Mouse (Mus musculus) heart, adult 2 months (tissue): ENCODE measurements at regions not wholly inside any gene's neighbourhood (a gene's known extent, or its start where the extent isn't known, plus 50 kb on each side); places are given as distances from the start of the nearest gene placed in this dataset.

ENCODE experiments used
- DNase-seq, 2 experiments: peaks; one replicate each; pipeline ENCODE4 v3.0.0; 2021
- H3K27ac ChIP-seq: fragments of 200-600 bp; 2 replicates; pipeline ENCODE4 v1.8.1; 2022
- H3K27me3 ChIP-seq: fragments of 200-500 bp; 2 replicates; pipeline ENCODE4 v1.6.1; 2012; ENCODE audit warnings: mild to moderate bottlenecking, low read length, inconsistent platforms, mixed read lengths; ENCODE audit not compliant: control insufficient read depth, insufficient read depth
- H3K36me3 ChIP-seq: fragments of 200-500 bp; 2 replicates; pipeline ENCODE4 v1.6.1; 2012; ENCODE audit warnings: low read length, inconsistent platforms; ENCODE audit not compliant: control insufficient read depth, insufficient read depth
- H3K4me1 ChIP-seq: fragments of 200-500 bp; 2 replicates; pipeline ENCODE4 v1.6.1; 2011; ENCODE audit warnings: low read length; ENCODE audit not compliant: control insufficient read depth, insufficient read depth
- H3K4me3 ChIP-seq: fragments of 200-600 bp; 2 replicates; pipeline ENCODE4 v1.8.1; 2022
- H3K79me2 ChIP-seq: fragments of 200-500 bp; replicated peaks from 2 replicates; pipeline ENCODE4 v1.6.1; 2012; ENCODE audit warnings: mild to moderate bottlenecking, inconsistent platforms, low read length, moderate library complexity, mixed read lengths; ENCODE audit not compliant: control insufficient read depth, insufficient read depth
- H3K9ac ChIP-seq: fragments of 200-500 bp; 2 replicates; pipeline ENCODE4 v1.6.1; 2012; ENCODE audit warnings: low read depth, mild to moderate bottlenecking, control low read depth, inconsistent platforms, low read length, mixed read lengths
- CTCF ChIP-seq: fragments of 200-600 bp; IDR thresholded peaks from 2 replicates; pipeline ENCODE4 v1.8.1; 2022; ENCODE audit warnings: antibody characterized with exemption, mild to moderate bottlenecking, moderate library complexity
- EP300 ChIP-seq: fragments of 200-500 bp; IDR thresholded peaks from 2 replicates; pipeline ENCODE4 v1.6.1; 2011; ENCODE audit warnings: low read depth, low read length, control low read depth; ENCODE audit not compliant: insufficient read depth
- POLR2A ChIP-seq: fragments of 200-500 bp; IDR thresholded peaks from 2 replicates; pipeline ENCODE4 v1.6.1; 2011; ENCODE audit warnings: mild to moderate bottlenecking, low read depth, low read length, control low read depth; ENCODE audit not compliant: insufficient read depth
- WGBS: fragments of 180-500 bp; shearing (Covaris S2); methylation state at CpG from one replicate; pipeline ENCODE4 v1.1.7; 2018; 5-methylcytosine and 5-hydroxymethylcytosine counted together
- intact Hi-C: fragments of 180-260 bp; cut with DNase I; formaldehyde crosslinking; loops from one replicate; pipeline ENCODE4 v1.15.1; 2025

DNA sequence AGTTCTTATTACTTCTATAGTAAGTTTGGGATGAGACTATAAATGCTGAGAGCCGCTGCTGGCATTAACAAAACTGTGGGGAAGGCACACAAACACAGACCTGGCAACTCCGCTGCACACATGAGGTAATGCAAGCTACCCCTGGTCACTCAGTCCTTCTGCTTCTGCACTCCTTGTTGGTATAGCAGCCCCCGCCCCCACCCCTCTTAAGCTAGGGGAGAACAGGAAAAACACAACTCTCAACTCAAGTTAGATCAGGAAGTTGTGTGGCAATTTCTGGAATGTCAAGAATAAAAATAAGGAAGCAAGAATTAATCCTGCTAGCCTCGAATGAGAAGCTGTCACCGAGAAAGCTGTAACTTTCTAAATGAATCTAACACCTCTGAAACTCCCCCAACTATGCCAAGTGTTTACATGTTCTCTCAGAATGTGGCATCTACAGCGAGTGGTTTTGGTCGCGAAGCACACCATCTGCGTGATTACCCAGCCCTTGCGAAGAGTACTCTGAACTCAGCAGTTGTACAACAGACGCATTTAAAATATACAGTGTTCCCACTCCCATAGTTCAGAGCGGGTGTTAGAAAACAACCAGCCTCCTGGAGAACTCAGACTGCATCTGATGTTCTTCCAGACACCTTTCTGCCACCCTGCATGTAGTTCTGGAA lies 212.9 kb upstream of the Tet2 start:
- H3K27ac ChIP-seq: no peak overlapping the region
- no peak overlapping the region for H3K9ac ChIP-seq
- no peak for TF ChIP-seq CTCF
- H3K4me1 ChIP-seq: peaks cover 3% of the 10 kb centered on the region
- 50% methylated on average over 12 of the region's 12 CpGs for WGBS
- no peaks in the 10 kb centered on the region for H3K36me3 ChIP-seq
- intact Hi-C loops: no loop called here
- DNase-seq: no peak
- H3K27me3 ChIP-seq: no peaks in the 10 kb centered on the region
- H3K79me2 ChIP-seq: no peaks in the 10 kb centered on the region
- no peak overlapping the region for H3K4me3 ChIP-seq

GRCm38 (mm10) chr3:133758421-133758820 lies 213.5 kb upstream of the Tet2 start:
- 11% methylated on average over 4 of the region's 4 CpGs for WGBS
- H3K4me3 ChIP-seq: no peak overlapping the region
- no peaks in the 10 kb centered on the region for H3K79me2 ChIP-seq
- H3K9ac ChIP-seq: no peak overlapping the region
- no peaks in the 10 kb centered on the region for H3K36me3 ChIP-seq
- TF ChIP-seq CTCF (no peak), EP300 (no peak), POLR2A (no peak)
- DNase-seq: no peak
- no peaks in the 10 kb centered on the region for H3K27me3 ChIP-seq
- H3K27ac ChIP-seq: no peak overlapping the region
- peaks cover 3% of the 10 kb centered on the region for H3K4me1 ChIP-seq
- intact Hi-C loops: no loop called here

DNA sequence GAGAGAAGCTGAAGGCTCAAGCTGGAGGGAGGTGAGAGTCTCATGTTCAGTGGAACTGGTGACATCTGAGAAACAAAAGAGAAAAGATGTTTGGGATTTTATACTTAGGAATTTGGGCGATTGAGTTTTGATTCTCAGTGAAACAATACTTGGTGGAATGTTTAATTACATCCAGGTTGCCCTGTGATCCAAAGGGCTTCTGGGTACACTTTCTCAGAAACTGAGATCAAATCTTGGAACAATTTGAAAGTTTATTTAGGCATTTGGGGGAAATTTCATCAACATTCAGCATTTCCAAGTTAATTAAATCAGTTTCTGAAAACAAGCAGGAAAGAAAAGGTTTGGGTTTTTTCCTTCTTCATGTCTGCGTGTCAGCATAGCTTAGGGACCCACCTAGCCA lies 214.7 kb upstream of the Tet2 start:
- DNase-seq: no peak
- no peak overlapping the region for H3K4me3 ChIP-seq
- no peak overlapping the region for H3K27ac ChIP-seq
- no peaks in the 10 kb centered on the region for H3K79me2 ChIP-seq
- WGBS: 82% methylated on average over 2 of the region's 2 CpGs
- no peak overlapping the region for H3K9ac ChIP-seq
- TF ChIP-seq EP300 (no peak), POLR2A (no peak), CTCF (no peak)
- intact Hi-C loops: no loop called here
- H3K36me3 ChIP-seq: no peaks in the 10 kb centered on the region
- peaks cover 3% of the 10 kb centered on the region for H3K4me1 ChIP-seq
- no peaks in the 10 kb centered on the region for H3K27me3 ChIP-seq

DNA sequence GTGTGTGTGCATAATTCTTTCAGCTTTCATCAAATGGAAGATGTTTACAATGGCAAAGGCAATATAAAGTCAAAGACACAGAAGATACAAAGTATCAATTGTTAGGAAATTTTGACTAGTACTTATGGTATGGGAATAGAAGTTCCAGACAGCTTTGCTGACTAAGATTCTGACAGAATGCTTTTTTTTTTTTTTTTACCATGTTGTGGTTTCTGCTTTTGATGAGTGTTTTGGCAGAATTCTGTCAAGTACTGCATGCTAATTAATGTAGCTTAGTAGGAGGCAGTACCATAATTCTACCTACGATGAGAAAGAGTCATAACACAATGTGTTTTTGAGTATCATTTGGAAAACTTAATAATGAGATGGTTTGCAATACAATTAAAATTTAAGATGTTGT lies 215.3 kb upstream of the Tet2 start:
- no peaks in the 10 kb centered on the region for H3K27me3 ChIP-seq
- H3K36me3 ChIP-seq: no peaks in the 10 kb centered on the region
- intact Hi-C loops: no loop called here
- 92% methylated on average over 1 of the region's 1 CpGs for WGBS
- no peak for TF ChIP-seq CTCF
- no peak for TF ChIP-seq POLR2A
- no peak for TF ChIP-seq EP300
- no peak overlapping the region for H3K4me3 ChIP-seq
- DNase-seq: no peak
- no peak overlapping the region for H3K27ac ChIP-seq
- H3K79me2 ChIP-seq: no peaks in the 10 kb centered on the region
- no peak overlapping the region for H3K9ac ChIP-seq
- H3K4me1 ChIP-seq: peaks cover 3% of the 10 kb centered on the region

- DNase-seq: no peak
- intact Hi-C loops: no loop called here
- TF ChIP-seq POLR2A (no peak), CTCF (no peak), EP300 (no peak)
Observed at GRCm38 (mm10) chr3:133763721-133764120, 218.8 kb upstream of the Tet2 start.

DNA sequence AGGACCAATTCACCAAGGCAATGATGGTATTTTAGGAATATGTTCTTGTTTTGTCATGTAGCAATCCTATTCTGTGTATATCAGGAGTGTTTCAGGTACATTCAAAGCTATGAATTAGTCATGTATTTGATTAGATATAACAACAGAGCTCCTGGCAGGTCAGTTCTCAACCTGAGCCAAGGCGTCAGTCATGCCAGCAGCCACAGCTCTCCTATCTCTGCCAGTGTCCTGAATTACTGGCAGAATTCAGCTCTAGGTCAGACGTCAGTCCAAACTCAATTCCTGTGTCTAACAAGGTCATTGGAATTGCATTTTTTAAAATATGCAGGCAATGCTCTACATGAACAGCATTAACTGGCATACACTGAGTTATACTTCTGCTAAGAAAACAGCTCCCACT lies 228.6 kb upstream of the Tet2 start:
- no peaks in the 10 kb centered on the region for H3K79me2 ChIP-seq
- H3K27ac ChIP-seq: peak overlapping the region; percentile 50
- DNase-seq: peak; percentile 36 to 67

More at GRCm38 (mm10) chr3:133763721-133764120, 218.8 kb upstream of the Tet2 start:
- no peaks in the 10 kb centered on the region for H3K4me1 ChIP-seq
- H3K9ac ChIP-seq: no peak overlapping the region
- no peaks in the 10 kb centered on the region for H3K36me3 ChIP-seq
- no peak overlapping the region for H3K27ac ChIP-seq
- H3K27me3 ChIP-seq: no peaks in the 10 kb centered on the region
- H3K4me3 ChIP-seq: no peak overlapping the region
- H3K79me2 ChIP-seq: no peaks in the 10 kb centered on the region

More for the DNA sequence above, 228.6 kb upstream of the Tet2 start:
- no peaks in the 10 kb centered on the region for H3K27me3 ChIP-seq
- H3K36me3 ChIP-seq: no peaks in the 10 kb centered on the region
- no peaks in the 10 kb centered on the region for H3K4me1 ChIP-seq
- intact Hi-C loops: no loop called here
- no peak overlapping the region for H3K4me3 ChIP-seq
- H3K9ac ChIP-seq: no peak overlapping the region
- TF ChIP-seq EP300: 0 out of 2 replicates have a peak, but pooled peaks have one; percentile 30
- TF ChIP-seq CTCF: no peak
- WGBS: 29% methylated on average over 2 of the region's 2 CpGs
